Mouse (Mus musculus): Measurements from ENCODE around the gene Zfp46.
A peak's percentile ranks its signal among the peaks of the same experiment; 100 is the strongest.

Zfp46 gene

GRCm38 (mm10) chr4:136320016-136320415, 35.5 kb downstream of the Zfp46 start:
- no peak for DNase-seq

- peak; percentile 10 for DNase-seq
Observed at GRCm38 (mm10) chr4:136324226-136324625, 39.7 kb downstream of the Zfp46 start.

- no peak for DNase-seq
Observed at GRCm38 (mm10) chr4:136327238-136327637, 42.8 kb downstream of the Zfp46 start.

GRCm38 (mm10) chr4:136328115-136328514, 43.6 kb downstream of the Zfp46 start:
- no peak for DNase-seq

- DNase-seq, result no peak
Observed at GRCm38 (mm10) chr4:136331709-136332108, 47.2 kb downstream of the Zfp46 start.

GRCm38 (mm10) chr4:136333191-136333590, 48.7 kb downstream of the Zfp46 start:
- DNase-seq, result no peak

GRCm38 (mm10) chr4:136335065-136335464, 50.6 kb downstream of the Zfp46 start:
- no peak for DNase-seq

- no peak for DNase-seq
Observed at GRCm38 (mm10) chr4:136337129-136337528, 52.6 kb downstream of the Zfp46 start.
